Mouse (Mus musculus) midbrain, embryonic 16.5 days (tissue): ENCODE data around the gene Mfng. TPM values are rescaled to one million over a fixed set of nuclear protein-coding genes. Genes with fewer than 3 reads are reported as not detected.

Experiments
- ATAC-seq: fragments of 200-750 bp; cut with Nextera tagmentation; 2 replicates; pipeline ENCODE4 v1.8.0; 2017; ENCODE audit warnings: moderate TSS enrichment
- H3K27ac ChIP-seq: fragments of 300-500 bp; sonication (generic); 2 replicates; pipeline ENCODE4 v1.5.1; 2014; ENCODE audit warnings: mild to moderate bottlenecking, low read length, mixed read lengths
- H3K27me3 ChIP-seq: fragments of 300-500 bp; sonication (generic); 2 replicates; pipeline ENCODE4 v1.6.1; 2014; ENCODE audit warnings: low read depth, low read length, mixed read lengths; ENCODE audit not compliant: control insufficient read depth, insufficient read depth
- H3K36me3 ChIP-seq: fragments of 300-500 bp; sonication (generic); 2 replicates; pipeline ENCODE4 v1.6.1; 2014; ENCODE audit warnings: mild to moderate bottlenecking, low read length, moderate library complexity, mixed read lengths; ENCODE audit not compliant: control insufficient read depth, insufficient read depth
- H3K4me1 ChIP-seq: fragments of 300-500 bp; sonication (generic); 2 replicates; pipeline ENCODE4 v1.6.1; 2014; ENCODE audit warnings: mild to moderate bottlenecking, low read length, mixed read lengths; ENCODE audit not compliant: control insufficient read depth, insufficient read depth
- H3K4me2 ChIP-seq: fragments of 300-500 bp; sonication (generic); 2 replicates; pipeline ENCODE4 v1.6.1; 2014; ENCODE audit warnings: mild to moderate bottlenecking, low read length, mixed read lengths
- H3K4me3 ChIP-seq: fragments of 300-500 bp; sonication (generic); 2 replicates; pipeline ENCODE4 v1.5.1; 2014; ENCODE audit warnings: low read depth, mild to moderate bottlenecking, low read length, moderate library complexity, mixed read lengths
- H3K9ac ChIP-seq: fragments of 300-500 bp; sonication (generic); 2 replicates; pipeline ENCODE4 v1.6.1; 2014; ENCODE audit warnings: low read depth, low read length, mixed read lengths
- H3K9me3 ChIP-seq: fragments of 300-500 bp; sonication (generic); replicated peaks from 2 replicates; pipeline ENCODE4 v1.6.1; 2014; ENCODE audit warnings: mild to moderate bottlenecking, low read length, mixed read lengths; ENCODE audit not compliant: control insufficient read depth, poor library complexity, severe bottlenecking
- WGBS: fragments of 180-500 bp; shearing (Covaris S2); extraction: QIAGEN DNeasy Blood & Tissue Kit; methylation state at CpG from one replicate; pipeline ENCODE4 v1.1.7; 2014; 5-methylcytosine and 5-hydroxymethylcytosine counted together
- polyA plus RNA-seq: library from polyadenylated mRNA; unstranded; fragments of >200 nt; fragmentation: Nextera tagmentation; extraction: Ambion mirVana; gene quantifications from 2 replicates; pipeline ENCODE4 v1.2.1, GENCODE M21; 2015

The Mfng gene
- polyA plus RNA-seq, 1 experiment from 2014 or later, result 13.5 TPM

- ATAC-seq, result peak; percentile 40
- Histone ChIP-seq H3K4me2 (peak overlapping the region; percentile 50), H3K36me3 (no peaks in the 10 kb centered on the region), H3K9me3 (no peaks in the 10 kb centered on the region), H3K27ac (peak overlapping the region; percentile 66), H3K4me1 (peaks cover 56% of the 10 kb centered on the region), H3K9ac (peak overlapping the region; percentile 37), H3K27me3 (0 out of 2 replicates have a peak, but pooled peaks cover 2% of the 10 kb centered on the region), H3K4me3 (no peak overlapping the region)
- WGBS, result 6% methylated on average over 7 of the region's 7 CpGs
These were observed 63.5 kb downstream of the Mfng start for GRCm38 (mm10) chr15:78709767-78710166.

- H3K4me2 ChIP-seq, result no peak overlapping the region
- H3K27ac ChIP-seq, result no peak overlapping the region
- no peak for ATAC-seq
- 0 out of 2 replicates have a peak, but pooled peaks cover 1% of the 10 kb centered on the region for H3K27me3 ChIP-seq
- no peak overlapping the region for H3K4me3 ChIP-seq
- 44% methylated on average over 3 of the region's 3 CpGs for WGBS
- no peaks in the 10 kb centered on the region for H3K36me3 ChIP-seq
- H3K9me3 ChIP-seq, result no peaks in the 10 kb centered on the region
- no peak overlapping the region for H3K9ac ChIP-seq
- H3K4me1 ChIP-seq, result peaks cover 27% of the 10 kb centered on the region
These were observed 66.6 kb downstream of the Mfng start for GRCm38 (mm10) chr15:78706630-78707029.

Other genes with a start within 250 kb of the Mfng start
- 6.7 and 7.8 TPM in 2 replicates for gene C1qtnf6, start 242.1 kb downstream of the Mfng start, polyA plus RNA-seq
- gene Sstr3, start 228.8 kb downstream of the Mfng start, polyA plus RNA-seq, result 0.15 and 0.16 TPM in 2 replicates
- 1.8 and 2.3 TPM in 2 replicates for gene Rac2, start 200.7 kb downstream of the Mfng start, polyA plus RNA-seq
- gene Cyth4, start 176.4 kb downstream of the Mfng start, polyA plus RNA-seq, result 5.0 and 5.3 TPM in 2 replicates
- 9.6 and 12.6 TPM in 2 replicates for gene Elfn2, start 54.7 kb downstream of the Mfng start, polyA plus RNA-seq
- 1.8 and 2.2 TPM in 2 replicates for gene Card10, start 29.6 kb upstream of the Mfng start, polyA plus RNA-seq
- 11.4 and 13.6 TPM in 2 replicates for gene Cdc42ep1, start 69.1 kb upstream of the Mfng start, polyA plus RNA-seq
- not detected in 2 replicates for gene Lgals2, start 82.1 kb upstream of the Mfng start, polyA plus RNA-seq
- gene Gga1, start 103.7 kb upstream of the Mfng start, polyA plus RNA-seq, result 46.0 and 46.5 TPM in 2 replicates
- not detected in 2 replicates for gene Gm49510, start 126.2 kb upstream of the Mfng start, polyA plus RNA-seq
- 2.2 and 2.7 TPM in 2 replicates for gene Sh3bp1, start 126.3 kb upstream of the Mfng start, polyA plus RNA-seq
- 107 and 126 TPM in 2 replicates for gene Pdxp, start 140.4 kb upstream of the Mfng start, polyA plus RNA-seq
- gene Lgals1, start 153.2 kb upstream of the Mfng start, polyA plus RNA-seq, result 51.7 and 53.2 TPM in 2 replicates
- gene Nol12, start 161.5 kb upstream of the Mfng start, polyA plus RNA-seq, result 66.3 and 67.6 TPM in 2 replicates
- 40.9 and 48.8 TPM in 2 replicates for gene Triobp, start 174.2 kb upstream of the Mfng start, polyA plus RNA-seq